Mouse (Mus musculus): ENCODE results near the gene Mcm3. TPM values are rescaled to one million over a fixed set of nuclear protein-coding genes. Genes with fewer than 3 reads are reported as not detected.

The Mcm3 gene
- polyA plus RNA-seq, 1 experiment from 2014 or later = 23.9 TPM

DNA sequence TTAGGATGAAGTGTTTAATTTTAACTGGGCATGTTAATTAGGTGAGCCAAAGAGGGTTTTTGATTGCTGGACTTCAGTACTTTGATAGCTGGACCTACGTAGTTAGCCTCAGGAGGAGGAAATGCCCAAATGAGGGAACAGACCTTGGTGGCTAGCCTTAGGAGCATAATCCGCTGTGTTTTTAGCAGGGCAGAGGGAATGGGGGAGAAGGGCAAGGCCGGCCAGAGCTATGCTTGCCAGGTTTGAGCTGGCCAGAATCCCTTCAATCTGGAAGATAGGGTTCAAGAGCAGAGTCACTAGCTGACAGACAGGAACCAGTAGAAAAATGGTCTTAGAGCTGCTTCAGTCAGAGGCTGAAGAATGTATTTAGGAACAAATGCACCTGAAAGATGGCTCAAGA, 62.5 kb downstream of the Mcm3 start:
- no peaks in the 10 kb centered on the region for H3K27me3 ChIP-seq
- ATAC-seq (ENCODE audit: low read depth) = no peak
- H3K27ac ChIP-seq (replicated peaks) = no peak overlapping the region
- WGBS = 86% methylated on average over 3 of the region's 3 CpGs
- H3K36me3 ChIP-seq = no peaks in the 10 kb centered on the region
- peaks cover 6% of the 10 kb centered on the region; the same call in 1 of the 2 replicates for H3K4me1 ChIP-seq (replicated peaks)
- H3K9ac ChIP-seq = no peak overlapping the region
- no peak overlapping the region for H3K4me2 ChIP-seq
- H3K4me3 ChIP-seq = no peak overlapping the region
- H3K9me3 ChIP-seq = no peaks in the 10 kb centered on the region

DNA sequence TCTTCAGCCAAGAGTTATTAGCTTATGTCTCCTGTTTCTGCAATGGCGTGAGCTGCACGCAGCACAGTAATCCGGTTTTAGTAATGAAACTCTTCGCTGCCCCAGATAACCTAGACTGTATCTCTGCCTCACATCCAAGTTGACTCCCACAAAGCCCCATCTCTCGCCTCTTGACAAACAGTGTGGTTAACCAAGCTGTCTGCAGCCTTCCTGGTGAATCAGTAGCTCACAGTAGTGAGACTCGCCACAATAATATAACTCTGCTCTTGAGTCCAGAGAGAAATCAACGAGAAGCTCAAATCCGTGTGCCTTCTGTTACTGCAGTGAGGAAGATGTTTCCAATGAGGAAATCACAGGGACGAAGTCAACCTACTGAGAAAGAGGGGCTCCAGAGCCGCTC, 65.7 kb downstream of the Mcm3 start:
- ATAC-seq (ENCODE audit: low read depth) = no peak
- no peak overlapping the region for H3K9ac ChIP-seq
- H3K4me3 ChIP-seq = no peak overlapping the region
- WGBS = 86% methylated on average over 10 of the region's 10 CpGs
- H3K9me3 ChIP-seq = 0 out of 2 replicates have a peak, but pooled peaks cover 4% of the 10 kb centered on the region
- H3K4me2 ChIP-seq = no peak overlapping the region
- no peak overlapping the region for H3K27ac ChIP-seq (replicated peaks)
- H3K36me3 ChIP-seq = no peaks in the 10 kb centered on the region
- no peaks in the 10 kb centered on the region for H3K4me1 ChIP-seq (replicated peaks)
- no peaks in the 10 kb centered on the region for H3K27me3 ChIP-seq

Other genes with a start within 250 kb of the Mcm3 start
- gene Pkhd1, start 202.2 kb downstream of the Mcm3 start, polyA plus RNA-seq (2015; fragmentation: Nextera tagmentation; extraction: Ambion mirVana) = 0.03 TPM in 1 of 2 replicates, not detected in the other
- gene Il17a, start 89.4 kb downstream of the Mcm3 start, polyA plus RNA-seq (2015; fragmentation: Nextera tagmentation; extraction: Ambion mirVana) = not detected in 2 replicates
- gene Il17f, start 29.7 kb downstream of the Mcm3 start, polyA plus RNA-seq (2015; fragmentation: Nextera tagmentation; extraction: Ambion mirVana) = not detected in 2 replicates
- 18.1 and 18.5 TPM in 2 replicates for gene Paqr8, start 70.3 kb upstream of the Mcm3 start, polyA plus RNA-seq (2015; fragmentation: Nextera tagmentation; extraction: Ambion mirVana)
- gene Efhc1, start 131.3 kb upstream of the Mcm3 start, polyA plus RNA-seq (2015; fragmentation: Nextera tagmentation; extraction: Ambion mirVana) = 1.8 and 2.0 TPM in 2 replicates